Mouse (Mus musculus) kidney, postnatal 0 days (tissue): ENCODE measurements around the gene 5730522E02Rik. TPM values are rescaled to one million over a fixed set of nuclear protein-coding genes. Genes with fewer than 3 reads are reported as not detected.

Source experiments
- ATAC-seq: fragments of 200-750 bp; cut with Nextera tagmentation; replicated peaks from 2 replicates; pipeline ENCODE4 v1.8.0; 2017; ENCODE audit warnings: low read depth, moderate number of reproducible peaks, moderate TSS enrichment, moderate library complexity; ENCODE audit not compliant: low FRiP score
- DNase-seq: peaks from one replicate; pipeline ENCODE4 v3.0.0-alpha.2; 2016; ENCODE audit warnings: low spot score
- H3K27ac ChIP-seq: fragments of 300-500 bp; sonication (generic); 2 replicates; pipeline ENCODE4 v1.5.1; 2014; ENCODE audit warnings: mild to moderate bottlenecking
- H3K27me3 ChIP-seq: fragments of 300-500 bp; sonication (generic); 2 replicates; pipeline ENCODE4 v1.6.1; 2014; ENCODE audit warnings: low read length, mixed read lengths; ENCODE audit not compliant: insufficient read depth
- H3K36me3 ChIP-seq: fragments of 300-500 bp; sonication (generic); 2 replicates; pipeline ENCODE4 v1.6.1; 2014; ENCODE audit warnings: low read length, mixed read lengths; ENCODE audit not compliant: insufficient read depth
- H3K4me1 ChIP-seq: fragments of 300-500 bp; sonication (generic); replicated peaks from 2 replicates; pipeline ENCODE4 v1.6.1; 2014; ENCODE audit warnings: antibody characterized with exemption, low read length, mixed read lengths; ENCODE audit not compliant: insufficient read depth
- H3K4me2 ChIP-seq: fragments of 300-500 bp; sonication (generic); 2 replicates; pipeline ENCODE4 v1.6.1; 2014; ENCODE audit warnings: mild to moderate bottlenecking, low read length, moderate library complexity, mixed read lengths
- H3K4me3 ChIP-seq: fragments of 300-500 bp; sonication (generic); replicated peaks from 2 replicates; pipeline ENCODE4 v1.5.1; 2014; ENCODE audit warnings: low read depth, low read length
- H3K9ac ChIP-seq: fragments of 300-500 bp; sonication (generic); 2 replicates; pipeline ENCODE4 v1.6.1; 2014; ENCODE audit warnings: low read depth, low read length
- H3K9me3 ChIP-seq: fragments of 300-500 bp; sonication (generic); replicated peaks from 2 replicates; pipeline ENCODE4 v1.6.1; 2016; ENCODE audit warnings: low read length, inconsistent platforms, mixed read lengths
- CTCF ChIP-seq: IDR thresholded peaks from 2 replicates; pipeline ENCODE4 v1.5.1; 2016; ENCODE audit warnings: antibody characterized with exemption, low read depth, mild to moderate bottlenecking, moderate library complexity
- whole genome bisulfite sequencing: fragments of 180-500 bp; shearing (Covaris S2); extraction: QIAGEN DNeasy Blood & Tissue Kit; methylation state at CpG from one replicate; pipeline ENCODE4 v1.1.7; 2014; 5-methylcytosine and 5-hydroxymethylcytosine counted together
- polyA plus RNA-seq: library from polyadenylated mRNA; unstranded; fragments of >200 nt; fragmentation: Nextera tagmentation; extraction: Ambion mirVana; gene quantifications from 2 replicates; pipeline ENCODE4 v1.2.1, GENCODE M21; 2015

The 5730522E02Rik gene
- polyA plus RNA-seq, 1 experiment from 2014 or later = 1.7 TPM

DNA sequence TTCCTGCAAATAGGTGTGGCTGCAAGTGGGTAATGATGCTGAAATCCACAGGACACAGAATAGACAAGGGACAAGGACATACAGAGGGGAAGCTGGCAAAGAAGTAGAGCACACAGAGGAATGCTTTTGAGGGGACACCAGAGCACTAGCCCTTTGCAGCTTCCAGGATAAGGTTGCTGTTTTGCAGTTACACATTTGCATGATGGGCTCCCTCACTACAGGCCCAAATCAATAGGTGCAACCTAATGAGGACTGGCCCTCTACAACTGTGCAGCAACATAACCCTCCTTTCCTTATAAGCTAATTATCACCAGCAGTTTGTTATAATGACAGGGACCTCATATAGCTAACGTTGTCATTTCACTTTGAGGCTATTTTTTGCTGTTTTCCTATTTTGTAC lies 114.5 kb downstream of the 5730522E02Rik start:
- Histone ChIP-seq H3K36me3 (no peaks in the 10 kb centered on the region), H3K27me3 (no peaks in the 10 kb centered on the region), H3K4me3 (no peak overlapping the region), H3K9ac (no peak overlapping the region), H3K27ac (no peak overlapping the region), H3K9me3 (no peaks in the 10 kb centered on the region), H3K4me2 (no peak overlapping the region), H3K4me1 (no peaks in the 10 kb centered on the region)
- ATAC-seq (no peak), DNase-seq (no peak)
- no peak for TF ChIP-seq CTCF
- 63% methylated on average over 1 of the region's 1 CpGs for WGBS

- H3K27ac ChIP-seq = no peak overlapping the region
- no peak for DNase-seq
- H3K4me1 ChIP-seq = no peaks in the 10 kb centered on the region
- no peak for TF ChIP-seq CTCF
- no peak overlapping the region for H3K4me3 ChIP-seq
- H3K9ac ChIP-seq = no peak overlapping the region
- no peaks in the 10 kb centered on the region for H3K9me3 ChIP-seq
- ATAC-seq = no peak
- no peaks in the 10 kb centered on the region for H3K36me3 ChIP-seq
- WGBS = 62% methylated on average over 5 of the region's 5 CpGs
- no peak overlapping the region for H3K4me2 ChIP-seq
- no peaks in the 10 kb centered on the region for H3K27me3 ChIP-seq
These were observed 121.6 kb downstream of the 5730522E02Rik start for GRCm38 (mm10) chr11:26088993-26089392.

DNA sequence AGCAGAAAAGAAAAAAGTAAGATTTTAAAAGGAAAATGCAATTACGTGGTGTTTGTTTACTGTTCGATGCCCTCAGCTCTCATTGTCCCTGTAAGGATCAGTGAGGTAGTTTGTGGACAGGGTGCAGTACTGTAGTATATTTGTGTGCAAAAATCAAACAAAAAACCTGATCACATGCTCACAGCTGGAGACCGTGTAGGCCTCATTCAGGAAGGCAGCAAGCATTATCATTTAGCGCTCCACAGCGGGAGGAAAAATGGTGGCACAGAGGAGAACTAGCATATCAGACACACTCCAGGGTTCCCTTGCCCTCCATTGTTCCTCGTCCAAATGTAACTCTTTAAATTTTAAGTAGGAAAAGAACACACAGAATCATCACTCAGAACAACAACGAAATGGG lies 123.9 kb downstream of the 5730522E02Rik start:
- no peak overlapping the region for H3K27ac ChIP-seq
- ATAC-seq (no peak), DNase-seq (no peak)
- no peaks in the 10 kb centered on the region for H3K36me3 ChIP-seq
- no peak overlapping the region for H3K9ac ChIP-seq
- H3K27me3 ChIP-seq = no peaks in the 10 kb centered on the region
- no peak overlapping the region for H3K4me2 ChIP-seq
- H3K4me3 ChIP-seq = no peak overlapping the region
- H3K9me3 ChIP-seq = no peaks in the 10 kb centered on the region
- H3K4me1 ChIP-seq = no peaks in the 10 kb centered on the region
- no peak for TF ChIP-seq CTCF
- WGBS = 88% methylated on average over 7 of the region's 7 CpGs

GRCm38 (mm10) chr11:26085380-26086035 lies 125.1 kb downstream of the 5730522E02Rik start:
- 35% methylated on average over 6 of the region's 6 CpGs for WGBS
- Histone ChIP-seq H3K4me2 (no peak overlapping the region), H3K27ac (no peak overlapping the region), H3K36me3 (no peaks in the 10 kb centered on the region), H3K9ac (no peak overlapping the region), H3K4me3 (no peak overlapping the region), H3K27me3 (no peaks in the 10 kb centered on the region), H3K9me3 (no peaks in the 10 kb centered on the region), H3K4me1 (no peaks in the 10 kb centered on the region)
- TF ChIP-seq CTCF = no peak
- DNase-seq (no peak), ATAC-seq (no peak)

GRCm38 (mm10) chr11:26076335-26076734 lies 134.2 kb downstream of the 5730522E02Rik start:
- ATAC-seq (no peak), DNase-seq (no peak)
- no peaks in the 10 kb centered on the region for H3K4me1 ChIP-seq
- 69% methylated on average over 2 of the region's 2 CpGs for WGBS
- no peak overlapping the region for H3K4me3 ChIP-seq
- H3K4me2 ChIP-seq = no peak overlapping the region
- no peaks in the 10 kb centered on the region for H3K36me3 ChIP-seq
- no peak overlapping the region for H3K27ac ChIP-seq
- H3K9ac ChIP-seq = no peak overlapping the region
- no peak for TF ChIP-seq CTCF
- H3K27me3 ChIP-seq = no peaks in the 10 kb centered on the region
- H3K9me3 ChIP-seq = no peaks in the 10 kb centered on the region

GRCm38 (mm10) chr11:26075536-26075935 lies 135.0 kb downstream of the 5730522E02Rik start:
- 75% methylated on average over 6 of the region's 6 CpGs for WGBS
- no peaks in the 10 kb centered on the region for H3K9me3 ChIP-seq
- DNase-seq = no peak

More at GRCm38 (mm10) chr11:26075536-26075935, 135.0 kb downstream of the 5730522E02Rik start:
- TF ChIP-seq CTCF = no peak
- H3K36me3 ChIP-seq = no peaks in the 10 kb centered on the region
- no peak overlapping the region for H3K4me3 ChIP-seq
- H3K9ac ChIP-seq = no peak overlapping the region
- H3K4me1 ChIP-seq = no peaks in the 10 kb centered on the region
- ATAC-seq = no peak
- H3K27ac ChIP-seq = no peak overlapping the region
- no peaks in the 10 kb centered on the region for H3K27me3 ChIP-seq
- H3K4me2 ChIP-seq = no peak overlapping the region
